Mouse (Mus musculus) adrenal gland, postnatal 4 days (tissue): ENCODE results near the gene Clint1. TPM values are rescaled to one million over a fixed set of nuclear protein-coding genes. Genes with fewer than 3 reads are reported as not detected.
A peak's percentile ranks its signal among the peaks of the same experiment; 100 is the strongest.

Experiments used
- DNase-seq, 2 experiments: peaks; one replicate each; pipeline ENCODE4 v3.0.0; 2021 to 2022; ENCODE audit warnings: low spot score in 2 of 2, mixed read lengths in 2 of 2
- microRNA-seq: library from miRNA; unstranded; fragments of <30 nt; microRNA quantifications from one replicate; pipeline ENCODE4 v1.2.0, GENCODE M21; 2021
- total RNA-seq, 2 experiments: library from RNA; stranded (reverse); gene quantifications; 2 replicates each; pipeline ENCODE4 v1.2.3; 2021

Gene Clint1
- total RNA-seq, 2 experiments from 2014 or later, result 87.3 to 98.2 TPM

DNA sequence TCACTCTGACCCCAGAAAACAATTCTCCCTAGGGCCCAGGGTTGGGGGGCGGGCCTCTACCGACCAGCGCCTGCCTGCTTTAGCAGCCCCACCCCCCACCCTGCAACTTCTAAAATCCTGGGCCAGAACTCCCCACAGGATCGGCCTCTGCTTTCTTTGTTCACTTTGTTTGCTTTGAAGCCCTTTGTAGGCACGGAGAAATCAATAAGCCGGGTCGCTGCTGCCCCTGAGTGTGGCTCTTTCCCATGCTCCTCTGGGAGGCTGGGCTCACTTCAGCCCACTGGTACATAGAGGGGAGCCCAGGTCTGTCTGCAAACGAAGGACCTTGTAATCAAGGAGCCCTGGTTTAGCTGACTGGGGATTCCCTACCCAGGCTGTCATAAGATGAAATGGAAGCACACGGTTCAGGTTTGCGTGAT is 69.6 kb downstream of the Clint1 start:
- DNase-seq, result no peak

DNA sequence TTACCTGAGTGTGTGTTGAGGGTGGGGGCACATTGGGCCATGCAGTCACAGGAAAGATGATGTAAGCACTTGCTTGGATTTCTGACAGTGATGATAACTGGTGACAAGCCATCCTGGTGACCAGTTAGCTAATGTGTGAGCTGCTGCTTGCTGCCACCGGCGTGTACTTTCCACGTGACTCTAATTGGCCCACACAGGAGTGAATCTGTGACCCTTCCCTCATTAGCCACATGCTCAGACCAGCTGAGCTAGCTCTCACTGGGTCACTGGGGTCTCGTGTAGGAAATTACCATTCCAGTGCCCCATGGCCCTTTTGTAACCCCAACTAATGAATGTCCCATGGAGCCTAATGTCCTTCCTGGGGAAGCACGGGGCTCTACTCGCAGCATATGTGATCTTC is 73.6 kb downstream of the Clint1 start:
- DNase-seq, result no peak

DNA sequence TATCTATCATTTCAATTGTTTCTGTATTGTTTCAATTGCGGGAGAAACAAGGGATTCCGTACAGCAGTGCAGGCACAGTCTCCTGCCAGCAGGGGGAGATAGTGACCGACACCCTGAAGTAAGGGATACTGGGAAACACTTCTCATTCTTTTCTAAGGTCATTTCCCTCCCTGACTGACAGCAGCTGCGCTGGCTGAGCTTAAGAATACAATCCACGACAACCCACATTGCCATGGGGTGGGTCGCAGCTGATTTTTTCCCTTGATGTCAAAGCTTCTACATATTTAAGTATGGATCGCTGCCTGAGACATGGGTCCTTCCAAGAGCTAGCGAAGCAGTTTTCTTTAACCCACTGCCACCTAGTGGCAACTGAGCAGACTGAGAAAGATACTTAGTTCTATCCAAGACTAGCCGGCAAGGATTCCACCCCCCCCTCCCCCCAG is 74.8 kb downstream of the Clint1 start:
- peak; percentile 21 to 55 for DNase-seq

DNA sequence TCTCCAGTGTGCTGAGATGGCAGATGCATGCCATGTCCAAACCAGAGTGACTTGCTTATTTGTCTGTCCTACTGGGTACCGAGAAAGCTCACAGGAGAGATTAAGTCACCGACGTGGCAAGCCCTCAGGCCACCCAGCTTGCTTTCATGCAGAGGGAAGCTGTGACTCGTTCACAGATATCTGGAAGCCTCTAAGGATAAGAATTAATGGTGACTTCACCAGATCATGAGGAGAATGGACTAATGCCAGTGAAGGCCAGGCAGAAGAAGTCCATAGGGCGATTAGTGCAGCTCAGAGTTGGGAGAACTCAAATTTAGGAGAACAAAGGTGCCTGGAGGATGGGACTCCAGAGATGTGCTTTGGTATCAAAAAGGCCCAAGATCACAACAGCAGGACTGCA is 75.6 kb downstream of the Clint1 start:
- no peak for DNase-seq

DNA sequence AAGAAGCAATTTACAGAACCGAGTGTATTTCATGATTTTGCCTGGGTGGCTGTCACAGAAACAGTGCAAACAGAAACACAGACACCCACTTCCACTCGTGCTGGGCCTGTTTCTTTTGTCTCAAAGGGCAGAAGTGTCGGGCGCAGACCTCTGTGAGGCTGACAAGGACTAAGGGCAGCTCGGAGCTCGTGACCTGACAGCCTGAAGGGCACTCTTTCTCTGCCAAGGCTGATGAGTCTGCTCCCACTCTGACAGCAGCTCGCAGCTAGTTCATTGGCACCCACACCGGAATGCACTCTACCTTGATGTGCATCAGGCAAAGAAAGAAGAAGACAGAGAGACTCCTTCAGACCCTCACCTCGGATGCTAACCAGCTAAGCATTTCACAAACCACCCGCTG is 77.7 kb downstream of the Clint1 start:
- no peak for DNase-seq

DNA sequence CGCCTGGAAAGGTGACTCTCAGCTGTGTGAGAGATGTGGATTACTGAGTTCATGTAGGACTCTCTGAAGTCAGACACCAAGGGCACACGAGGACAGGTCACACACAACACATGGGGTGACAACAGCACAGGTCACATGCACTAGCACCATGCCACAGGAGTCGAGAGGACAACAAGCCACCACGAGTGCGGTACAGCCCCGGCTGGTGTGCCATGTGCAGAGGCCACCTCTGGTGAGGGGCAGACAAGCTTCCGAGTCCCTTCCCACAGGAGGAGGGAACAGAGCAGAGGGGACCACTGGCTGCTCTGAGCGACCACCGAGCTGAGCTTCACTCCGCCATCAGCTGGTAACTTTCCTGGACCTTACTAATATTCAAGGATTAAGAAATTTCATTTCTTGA is 80.9 kb downstream of the Clint1 start:
- DNase-seq, result no peak

DNA sequence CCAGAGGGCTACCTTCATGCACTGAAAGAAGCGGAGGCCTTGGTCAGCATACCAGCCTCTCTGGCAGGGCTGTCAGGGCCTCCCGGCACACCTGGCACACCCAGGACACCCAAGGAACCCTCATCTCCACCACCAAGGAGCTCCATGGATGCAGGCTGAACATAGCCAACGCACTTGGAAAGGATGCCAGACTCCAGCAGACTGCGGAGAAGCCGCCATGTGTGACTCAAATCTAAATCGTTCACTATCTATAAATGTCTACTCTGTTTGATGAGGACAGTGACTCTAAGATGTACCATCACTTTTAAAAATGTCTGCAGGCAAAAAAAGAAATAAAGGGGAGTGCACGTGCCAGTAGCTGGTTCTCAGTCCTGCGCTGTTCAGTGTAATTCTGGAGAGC is 85.6 kb downstream of the Clint1 start:
- DNase-seq, result no peak

DNA sequence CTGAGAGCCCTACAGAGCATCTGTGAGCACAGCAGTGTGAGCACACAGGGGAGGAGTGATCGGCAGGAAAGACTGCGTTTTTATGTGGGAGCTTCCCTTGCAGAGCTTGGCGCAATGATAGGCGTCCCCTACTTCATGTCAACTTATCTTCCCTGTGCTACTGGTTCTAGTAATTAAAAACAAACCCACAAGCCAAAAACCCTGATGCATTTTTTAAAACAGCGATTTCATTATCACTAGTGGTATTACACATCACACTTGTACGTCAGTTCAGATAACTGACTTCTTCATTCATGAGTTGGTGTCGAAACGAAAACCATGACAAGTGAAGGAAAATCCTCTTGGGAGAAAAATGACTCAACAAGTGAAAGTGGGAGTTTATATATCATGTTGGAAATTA is 87.1 kb downstream of the Clint1 start:
- no peak for DNase-seq

DNA sequence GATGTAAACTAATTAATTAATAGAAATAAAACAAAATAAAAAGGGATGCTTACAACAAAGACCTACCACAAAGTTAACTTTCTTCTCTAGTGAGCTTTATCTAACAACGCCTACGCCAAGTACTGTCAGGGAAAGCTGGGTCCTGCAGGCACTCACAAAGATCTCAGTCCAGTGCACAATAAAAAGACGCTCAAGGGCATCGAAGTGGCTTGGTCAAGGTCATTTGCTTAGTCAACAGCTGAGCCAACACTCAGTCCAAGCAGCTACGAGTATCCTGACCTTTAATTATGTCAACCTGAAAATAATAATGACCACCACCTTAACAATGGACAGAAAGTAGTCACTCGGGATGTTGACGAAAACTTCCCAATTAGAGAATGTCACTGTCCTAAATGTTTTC is 90.4 kb downstream of the Clint1 start:
- no peak for DNase-seq

DNA sequence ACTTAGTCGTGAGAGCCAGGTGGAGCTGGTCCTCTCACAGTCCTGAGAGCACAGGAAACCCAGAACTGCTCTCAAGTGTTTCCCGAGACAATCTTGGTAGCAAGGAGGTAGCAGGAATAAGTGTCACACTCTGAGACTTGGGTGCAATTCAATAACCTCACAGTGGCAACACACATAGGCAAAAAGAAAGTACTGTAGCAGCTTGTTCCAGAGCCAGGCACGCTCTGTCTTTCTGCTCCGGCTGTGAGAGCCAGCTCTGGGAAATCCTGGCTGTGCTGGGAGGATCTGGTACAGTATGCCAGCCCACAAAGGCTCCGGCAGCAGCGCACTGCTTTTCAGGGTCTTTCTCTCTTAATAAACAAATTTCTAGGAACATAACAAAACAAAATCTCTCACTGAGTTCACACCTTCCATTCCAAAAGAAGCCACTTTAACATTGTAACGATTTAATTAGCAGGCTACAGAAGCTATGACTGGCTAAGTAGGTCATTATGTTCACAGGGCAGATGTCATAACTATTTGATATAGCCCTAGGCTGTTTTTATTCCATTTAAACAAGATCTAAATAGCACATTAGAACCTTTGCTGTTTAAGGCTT is 91.4 kb downstream of the Clint1 start:
- no peak for DNase-seq

DNA sequence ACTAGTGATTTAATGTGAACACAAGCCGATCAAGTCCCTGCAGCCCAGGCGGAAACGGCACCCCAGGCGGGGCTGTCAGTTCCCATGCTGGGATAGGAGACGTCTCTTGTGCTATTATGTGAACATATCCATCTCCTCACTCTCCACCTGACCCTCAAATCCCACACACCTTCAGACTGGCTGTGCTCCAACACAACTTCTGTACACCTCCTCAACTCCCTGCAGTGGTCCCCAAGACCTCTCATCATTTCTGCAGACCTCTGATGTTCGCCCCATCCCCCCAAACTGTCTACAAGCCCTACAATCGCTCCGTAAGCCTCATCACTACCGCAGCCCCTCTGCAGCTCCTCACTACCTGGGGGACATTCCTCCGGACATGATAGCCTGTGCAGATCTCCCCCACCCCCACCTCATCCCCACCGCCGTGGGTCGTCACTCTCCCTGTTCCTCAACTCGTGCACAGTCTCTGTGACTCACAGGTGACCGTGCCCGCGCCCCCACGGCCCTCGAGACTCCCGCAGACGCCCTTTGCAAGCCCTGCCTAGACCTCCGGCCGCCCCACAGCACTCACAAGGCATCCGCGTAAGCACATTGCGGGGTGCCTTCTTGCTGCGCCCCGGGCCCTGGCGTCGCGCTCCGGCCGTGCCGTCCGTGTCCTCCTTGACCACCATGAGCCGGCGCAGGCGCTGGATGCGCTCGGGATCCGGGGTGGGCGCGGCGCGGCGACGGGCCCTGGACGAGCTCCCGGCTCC is 92.2 kb downstream of the Clint1 start:
- peak in 1 of 2 experiments; percentile 23 for DNase-seq

DNA sequence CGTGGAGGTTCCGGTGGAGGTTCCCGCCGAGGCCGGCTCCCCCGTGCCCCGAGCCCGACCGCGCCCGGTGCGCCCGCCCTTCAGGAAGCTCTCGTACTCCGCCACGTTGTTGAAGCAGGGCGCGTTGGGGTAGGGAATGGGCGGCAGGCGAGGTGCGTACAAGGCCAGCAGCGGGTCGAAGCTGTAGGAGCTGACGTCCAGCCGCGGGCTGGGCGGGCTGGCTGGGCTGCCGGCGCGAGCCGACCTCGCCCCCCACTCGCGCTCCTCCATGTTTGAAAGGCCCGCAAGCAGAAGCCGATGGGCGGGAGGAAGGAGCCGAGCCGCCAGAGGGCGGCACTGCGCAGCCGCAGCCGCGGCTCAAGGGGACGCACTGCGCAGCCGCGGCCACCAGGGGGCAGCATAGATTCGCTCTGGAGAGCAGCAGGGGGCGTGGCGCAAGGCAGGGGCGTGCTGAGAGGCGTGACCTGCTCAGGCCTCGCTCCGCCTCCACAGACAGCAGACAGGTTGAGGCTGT is 92.8 kb downstream of the Clint1 start, which contains the start of gene Lsm11:
Gene Lsm11 (minus strand): TSS at position 293 of the 514 bp plus-strand sequence.
- DNase-seq, result peak; percentile 98 to 99

DNA sequence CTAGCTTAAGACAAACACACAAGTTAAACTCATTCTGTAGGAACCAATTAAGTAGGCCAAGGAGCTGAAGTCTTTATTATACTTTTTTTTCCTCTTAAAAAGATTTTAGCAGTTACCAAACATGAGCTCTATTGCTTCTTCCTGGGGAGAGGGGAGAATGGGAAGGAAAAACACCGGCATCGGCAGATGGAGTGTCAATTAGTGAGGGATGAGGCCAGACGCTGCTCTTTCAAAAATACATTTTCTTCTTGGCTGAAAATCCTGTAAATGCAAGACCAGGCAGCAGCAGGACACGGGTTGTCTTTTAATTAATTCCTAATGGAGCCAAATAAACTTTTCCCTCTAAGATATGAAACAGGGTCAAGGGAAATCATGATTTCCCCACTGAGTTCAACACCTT is 94.9 kb downstream of the Clint1 start:
- no peak for DNase-seq

DNA sequence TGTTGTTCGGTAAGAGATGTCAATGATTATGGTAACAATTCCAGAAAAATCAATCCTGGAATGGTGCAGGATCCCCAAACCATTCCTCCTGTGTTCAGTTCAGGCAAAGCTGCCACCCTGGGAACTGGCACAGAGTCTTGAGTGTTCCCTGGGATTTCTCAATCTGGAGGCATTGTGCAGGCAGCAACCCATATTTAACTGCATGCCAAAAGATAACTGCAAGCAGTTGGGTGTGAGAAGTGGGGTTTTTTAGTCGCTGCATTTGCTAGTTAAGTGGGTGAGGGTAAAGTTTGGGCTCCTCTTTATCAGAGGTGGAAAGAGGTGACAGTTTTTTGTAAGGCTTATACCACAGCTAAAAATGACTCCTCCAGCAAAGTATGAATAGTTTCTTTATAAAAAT is 95.6 kb downstream of the Clint1 start:
- DNase-seq, result no peak

DNA sequence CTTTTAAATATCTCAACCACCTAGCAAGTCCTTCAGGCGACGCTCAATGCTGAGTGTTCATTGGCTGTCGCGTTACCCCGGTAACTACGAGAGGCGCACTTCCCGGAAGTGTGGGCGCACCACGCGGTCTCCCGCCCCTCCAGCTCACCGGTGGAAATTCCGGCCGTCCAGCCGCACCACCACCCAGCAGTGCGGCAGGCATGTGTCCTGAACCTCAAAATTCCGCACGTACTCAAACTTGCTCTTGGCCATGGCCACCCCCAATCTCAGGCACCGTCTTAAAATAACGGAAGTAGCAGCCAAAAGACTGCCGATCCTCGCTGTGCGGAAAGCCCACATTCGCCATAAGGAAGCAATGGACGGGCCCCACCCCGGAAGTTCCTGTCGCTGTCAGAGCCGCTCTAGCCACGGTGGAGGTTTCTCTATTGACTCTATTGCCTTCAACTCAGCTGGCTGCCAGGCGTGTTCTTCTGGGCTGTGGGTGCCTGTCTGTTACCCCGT is 103.3 kb downstream of the Clint1 start, which contains the start of gene Thg1l:
Gene Thg1l (minus strand): TSS at position 368 of the 501 bp plus-strand sequence.
- peak; percentile 62 to 86 for DNase-seq

DNA sequence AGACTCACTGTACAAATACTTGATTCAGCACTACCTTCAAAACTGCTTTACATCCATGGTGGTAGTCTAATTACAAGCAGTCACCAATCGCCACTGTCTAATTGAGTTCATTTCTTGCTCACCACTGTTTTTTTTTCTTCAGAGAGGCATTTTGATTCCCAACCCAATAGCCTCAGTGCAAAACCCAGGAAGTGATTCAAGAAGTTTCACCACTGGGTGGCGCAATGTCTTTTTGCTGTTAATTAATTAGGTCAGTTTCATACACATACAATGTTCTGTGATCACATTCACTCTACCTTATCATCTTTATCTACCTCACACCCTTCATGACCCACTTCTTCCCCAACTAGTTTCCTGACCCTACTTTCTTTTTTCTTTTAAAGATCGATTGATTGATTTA is 107.7 kb downstream of the Clint1 start:
- DNase-seq, result no peak

DNA sequence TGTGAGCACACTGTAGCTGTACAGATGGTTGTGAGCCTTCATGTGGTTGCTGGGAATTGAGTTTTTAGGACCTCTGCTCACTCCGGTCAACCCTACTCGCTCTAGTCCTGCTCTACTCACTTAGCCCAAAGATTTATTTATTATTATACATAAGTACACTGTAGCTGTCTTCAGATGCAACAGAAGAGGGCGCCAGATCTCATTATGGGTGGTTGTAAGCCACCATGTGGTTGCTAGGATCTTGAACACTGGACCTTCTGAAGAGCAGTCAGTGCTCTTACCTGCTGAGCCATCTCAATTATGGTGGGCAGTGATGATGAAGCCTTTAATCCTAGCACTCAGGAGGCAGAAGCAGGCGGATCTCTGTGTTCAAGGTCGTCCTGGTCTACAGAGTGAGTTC is 108.2 kb downstream of the Clint1 start:
- no peak for DNase-seq

Small RNA genes lying within 50 kb of the gene (microRNA-seq; reads per million reads assigned to microRNA genes)
- gene Gm22751, result not detected

Other genes starting within 250 kb of the Clint1 start
- 10 to 100 TPM; 10.0 to 12.4 TPM for gene Lsm11, start 92.9 kb downstream of the Clint1 start, total RNA-seq
- gene Thg1l, start 103.4 kb downstream of the Clint1 start, total RNA-seq, result 10 to 100 TPM; 21.2 to 21.3 TPM
- under 1 TPM; 0.34 to 0.67 TPM for gene Sox30, start 128.3 kb downstream of the Clint1 start, total RNA-seq
- gene Gm12166, start 200.3 kb downstream of the Clint1 start, total RNA-seq, result 1 to 10 TPM; 6.1 to 8.2 TPM
- gene Adam19, start 203.9 kb downstream of the Clint1 start, total RNA-seq, result 10 to 100 TPM; 22.4 to 25.8 TPM